In the genomic region with DNA sequence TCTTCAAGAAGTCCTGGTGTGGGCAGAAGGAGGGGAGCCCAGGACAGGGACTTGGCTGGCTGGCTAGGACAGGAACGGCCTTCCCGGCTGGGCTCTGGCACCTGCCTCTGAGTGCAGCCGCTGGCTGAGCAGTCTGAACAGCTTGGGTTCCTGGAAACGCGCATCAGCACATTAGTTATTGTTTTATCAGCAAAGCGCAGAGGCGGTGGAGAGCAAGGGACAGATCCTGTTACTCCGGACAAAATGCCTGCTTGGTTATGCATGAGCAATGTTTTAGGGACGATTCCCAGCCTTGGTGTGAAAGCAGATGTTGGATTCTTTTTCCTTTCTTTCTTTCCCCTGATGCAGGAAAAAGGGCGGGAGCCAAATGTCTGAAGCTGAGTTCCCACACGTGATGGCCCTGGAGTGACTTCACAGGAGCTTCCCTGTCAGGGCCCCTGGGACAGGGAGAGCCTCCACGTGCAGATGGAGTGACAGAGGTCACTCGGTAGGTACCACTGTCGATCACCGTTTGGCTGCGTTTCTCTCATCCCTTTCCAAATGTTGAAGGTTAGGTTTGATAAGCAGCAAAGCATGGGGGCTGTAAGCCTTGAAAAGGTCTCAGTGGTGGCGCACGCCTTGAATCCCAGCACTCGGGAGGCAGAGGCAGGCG, we compare ENCODE assay signal across 8 mouse cellular contexts.
DNase-seq lines count a peak whose midpoint lies in the region; ATAC-seq and TF ChIP-seq lines count a peak whose summit lies in the region.
"Had no signal": no experiment of that assay in that cellular context is flagged by ENCODE, and none has a peak within 500 bp of the region (broad histone marks: within the 10 kb centered on the region; RNA-seq: fewer than 3 reads in every experiment).

No protein-coding gene starts in this region.

- H3K9ac ChIP-seq in limb, embryonic 14.5 days (ENCODE audit: low read depth, low read length, severe bottlenecking), result no peak overlapping the region
- no peak overlapping the region for H3K9ac ChIP-seq in kidney, embryonic 14.5 days (ENCODE audit: low read depth, low read length)
- H3K9ac ChIP-seq in stomach, postnatal 0 days (ENCODE audit: low read length), result no peak overlapping the region
- H3K9ac ChIP-seq: midbrain, embryonic 12.5 days had no signal

- ATAC-seq in limb, embryonic 14.5 days (ENCODE audit: low FRiP score, low read depth), result peak; percentile 30; the same call in 1 of the 2 replicates
- peak; percentile 35; the same call in 1 of the 2 replicates for ATAC-seq in kidney, embryonic 14.5 days (ENCODE audit: low FRiP score, low TSS enrichment)
- peak; percentile 29; the same call in 1 of the 2 replicates for ATAC-seq in stomach, postnatal 0 days (ENCODE audit: low FRiP score, low TSS enrichment)

- TF ChIP-seq CTCF in stomach, postnatal 0 days (IDR thresholded peaks at IDR 0.05; ENCODE audit: low read depth), result no peak

- DNase-seq in limb, embryonic 14.5 days (ENCODE audit: low spot score), result peak; percentile 34
- no peak for DNase-seq in limb, embryonic 10.5 days (ENCODE audit: low spot score)
- peak; percentile 26 to 75 for DNase-seq in gastrocnemius, postnatal 4 days (ENCODE audit: low spot score in 2 of 2)
- DNase-seq in stomach, postnatal 0 days (ENCODE audit: low spot score), result peak; percentile 19
- no peak for DNase-seq in cerebellum, adult 9-11 months
- no peak for DNase-seq in embryo, embryonic 9.5 days (ENCODE audit: extremely low spot score)

- no peak overlapping the region for H3K4me3 ChIP-seq in limb, embryonic 14.5 days (replicated peaks; ENCODE audit: low read length)
- H3K4me3 ChIP-seq in limb, embryonic 10.5 days, result no peak overlapping the region
- no peak overlapping the region for H3K4me3 ChIP-seq in kidney, embryonic 14.5 days (ENCODE audit: low read length)
- H3K4me3 ChIP-seq in stomach, postnatal 0 days (ENCODE audit: low read depth, low read length), result no peak overlapping the region
- H3K4me3 ChIP-seq: midbrain, embryonic 12.5 days had no signal

- no peak overlapping the region for H3K27ac ChIP-seq in limb, embryonic 14.5 days (replicated peaks; ENCODE audit: low read depth, low read length)
- H3K27ac ChIP-seq in limb, embryonic 10.5 days, result no peak overlapping the region
- H3K27ac ChIP-seq in kidney, embryonic 14.5 days (ENCODE audit: low read depth, low read length), result no peak overlapping the region
- no peak overlapping the region for H3K27ac ChIP-seq in stomach, postnatal 0 days (replicated peaks)
- H3K27ac ChIP-seq: midbrain, embryonic 12.5 days had no signal

- WGBS in limb, embryonic 14.5 days, result 74% methylated on average over 20 of the region's 20 CpGs
- 83% methylated on average over 20 of the region's 20 CpGs for WGBS in limb, embryonic 10.5 days
- 58% methylated on average over 20 of the region's 20 CpGs for WGBS in kidney, embryonic 14.5 days
- WGBS in stomach, postnatal 0 days, result 63% methylated on average over 20 of the region's 20 CpGs

- H3K9me3 ChIP-seq in limb, embryonic 14.5 days (ENCODE audit: control insufficient read depth, low read length), result no peaks in the 10 kb centered on the region
- no peaks in the 10 kb centered on the region for H3K9me3 ChIP-seq in limb, embryonic 10.5 days (replicated peaks)
- H3K9me3 ChIP-seq in kidney, embryonic 14.5 days (ENCODE audit: control insufficient read depth, low read length), result no peaks in the 10 kb centered on the region
- no peaks in the 10 kb centered on the region for H3K9me3 ChIP-seq in stomach, postnatal 0 days (ENCODE audit: control insufficient read depth, low read length)
- H3K9me3 ChIP-seq: midbrain, embryonic 12.5 days had no signal

- no peak for TF ChIP-seq EP300 in stomach, postnatal 0 days (optimal IDR thresholded peaks at IDR 0.05)

- TF ChIP-seq POLR2A in limb, embryonic 14.5 days (IDR thresholded peaks at IDR 0.05; ENCODE audit: borderline replicate concordance, extremely low read depth, insufficient read depth, insufficient read length), result no peak

- no peak overlapping the region for H3K4me2 ChIP-seq in limb, embryonic 14.5 days (replicated peaks; ENCODE audit: low read depth, low read length, severe bottlenecking)
- no peak overlapping the region for H3K4me2 ChIP-seq in kidney, embryonic 14.5 days (replicated peaks; ENCODE audit: low read depth, low read length)
- no peak overlapping the region for H3K4me2 ChIP-seq in stomach, postnatal 0 days (replicated peaks; ENCODE audit: low read depth)
- H3K4me2 ChIP-seq: midbrain, embryonic 12.5 days had no signal

- no peaks in the 10 kb centered on the region for H3K36me3 ChIP-seq in limb, embryonic 14.5 days (ENCODE audit: control insufficient read depth, insufficient read depth, low read length)
- H3K36me3 ChIP-seq in limb, embryonic 10.5 days, result no peaks in the 10 kb centered on the region
- no peaks in the 10 kb centered on the region for H3K36me3 ChIP-seq in kidney, embryonic 14.5 days (ENCODE audit: control insufficient read depth, insufficient read depth, low read length)
- H3K36me3 ChIP-seq in stomach, postnatal 0 days (ENCODE audit: control insufficient read depth, insufficient read depth, low read length), result no peaks in the 10 kb centered on the region
- H3K36me3 ChIP-seq: midbrain, embryonic 12.5 days had no signal

- no peaks in the 10 kb centered on the region for H3K4me1 ChIP-seq in limb, embryonic 14.5 days (ENCODE audit: control insufficient read depth, insufficient read depth, low read length)
- H3K4me1 ChIP-seq in limb, embryonic 10.5 days, result no peaks in the 10 kb centered on the region
- H3K4me1 ChIP-seq in kidney, embryonic 14.5 days (ENCODE audit: control insufficient read depth, insufficient read depth, low read length), result no peaks in the 10 kb centered on the region
- no peaks in the 10 kb centered on the region for H3K4me1 ChIP-seq in stomach, postnatal 0 days (replicated peaks; ENCODE audit: control insufficient read depth, insufficient read depth)
- H3K4me1 ChIP-seq: midbrain, embryonic 12.5 days had no signal

- no peaks in the 10 kb centered on the region for H3K27me3 ChIP-seq in limb, embryonic 14.5 days (ENCODE audit: control insufficient read depth, insufficient read depth, low read length)
- no peaks in the 10 kb centered on the region for H3K27me3 ChIP-seq in limb, embryonic 10.5 days (ENCODE audit: low read depth, poor library complexity, severe bottlenecking)
- H3K27me3 ChIP-seq in kidney, embryonic 14.5 days (ENCODE audit: control insufficient read depth, insufficient read depth, low read length), result no peaks in the 10 kb centered on the region
- H3K27me3 ChIP-seq in stomach, postnatal 0 days (ENCODE audit: control insufficient read depth, insufficient read depth, low read length), result no peaks in the 10 kb centered on the region
- H3K27me3 ChIP-seq: midbrain, embryonic 12.5 days had no signal

Comparison
In these comparisons a context has a peak if more than half of its experiments do, and no peak if none do; other contexts are left out.
1. DNase-seq: peak in limb, embryonic 14.5 days (single experiment), gastrocnemius, postnatal 4 days (2 of 2) and stomach, postnatal 0 days (single experiment); none in limb, embryonic 10.5 days (single experiment), cerebellum, adult 9-11 months (single experiment) and embryo, embryonic 9.5 days (single experiment).
2. Peak in every context shown above with its lines, with median percentiles within 50 percentile points of each other: ATAC-seq.